Mouse (Mus musculus): ENCODE results near the gene Tex22. TPM values are rescaled to one million over a fixed set of nuclear protein-coding genes. Genes with fewer than 3 reads are reported as not detected.
A peak's percentile ranks its signal among the peaks of the same experiment; 100 is the strongest.

Gene Tex22
- polyA plus RNA-seq (2015; fragmentation: Nextera tagmentation; extraction: Ambion mirVana): not detected in 2 replicates

GRCm38 (mm10) chr12:113074329-113075062 is at the start of gene Tex22:
Gene Tex22 (plus strand): TSS chr12:113074502.
- peak; percentile 96 for ATAC-seq (ENCODE audit: low FRiP score, low read depth)
- H3K9me3 ChIP-seq: no peaks in the 10 kb centered on the region
- peaks cover 19% of the 10 kb centered on the region for H3K36me3 ChIP-seq
- H3K4me3 ChIP-seq: peak within 1 kb of the TSS; percentile 41
- peak within 1 kb of the TSS; percentile 56 for H3K9ac ChIP-seq
- no peaks in the 10 kb centered on the region for H3K27me3 ChIP-seq
- H3K4me2 ChIP-seq: peak within 1 kb of the TSS; percentile 89
- 3% methylated on average over 32 of the region's 32 CpGs for WGBS
- peaks cover 25% of the 10 kb centered on the region for H3K4me1 ChIP-seq (replicated peaks)
- peak within 1 kb of the TSS; percentile 94 for H3K27ac ChIP-seq (replicated peaks)

- H3K4me3 ChIP-seq: no peak overlapping the region
- H3K9me3 ChIP-seq: no peaks in the 10 kb centered on the region
- H3K4me2 ChIP-seq: no peak overlapping the region
- WGBS: 96% methylated on average over 1 of the region's 1 CpGs
- no peak overlapping the region for H3K9ac ChIP-seq
- no peaks in the 10 kb centered on the region for H3K27me3 ChIP-seq
- no peak overlapping the region for H3K27ac ChIP-seq (replicated peaks)
- ATAC-seq (ENCODE audit: low FRiP score, low read depth): no peak
- peaks cover 24% of the 10 kb centered on the region for H3K4me1 ChIP-seq (replicated peaks)
- H3K36me3 ChIP-seq: no peaks in the 10 kb centered on the region
Observed at GRCm38 (mm10) chr12:113026557-113026956, 47.7 kb upstream of the Tex22 start.

DNA sequence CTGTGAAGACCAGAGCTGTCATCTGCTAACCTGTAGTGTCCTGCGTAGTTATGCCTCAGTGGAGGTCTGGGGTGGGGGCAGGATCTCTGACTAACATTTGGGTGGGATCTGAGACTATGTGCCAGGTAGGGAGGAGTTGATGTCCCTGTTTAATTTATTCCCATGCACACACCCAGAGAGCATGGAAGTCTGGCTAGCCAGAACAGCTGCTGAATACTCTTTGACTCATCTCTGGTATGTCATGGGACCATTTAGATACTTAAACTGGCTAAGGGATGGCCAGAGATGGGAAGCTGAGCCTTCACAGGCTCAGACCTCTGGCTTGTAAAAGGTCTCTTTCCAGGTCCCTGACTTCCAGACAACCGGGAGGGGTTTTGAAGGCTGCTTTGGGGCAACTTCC is 46.8 kb upstream of the Tex22 start:
- H3K36me3 ChIP-seq: no peaks in the 10 kb centered on the region
- peaks cover 33% of the 10 kb centered on the region for H3K4me1 ChIP-seq (replicated peaks)
- H3K4me2 ChIP-seq: no peak overlapping the region
- no peaks in the 10 kb centered on the region for H3K9me3 ChIP-seq
- no peaks in the 10 kb centered on the region for H3K27me3 ChIP-seq
- no peak overlapping the region for H3K9ac ChIP-seq
- no peak overlapping the region for H3K27ac ChIP-seq (replicated peaks)
- WGBS: 92% methylated on average over 2 of the region's 2 CpGs
- no peak overlapping the region for H3K4me3 ChIP-seq
- ATAC-seq (ENCODE audit: low FRiP score, low read depth): no peak

GRCm38 (mm10) chr12:113028067-113028466 is 46.2 kb upstream of the Tex22 start:
- Histone ChIP-seq H3K4me2 (no peak overlapping the region), H3K9me3 (no peaks in the 10 kb centered on the region), H3K4me1 (replicated peaks) (peaks cover 39% of the 10 kb centered on the region), H3K27ac (replicated peaks) (peak overlapping the region; percentile 58; the same call in 1 of the 2 replicates), H3K36me3 (no peaks in the 10 kb centered on the region), H3K27me3 (no peaks in the 10 kb centered on the region), H3K4me3 (no peak overlapping the region), H3K9ac (no peak overlapping the region)
- peak; percentile 49; the same call in 1 of the 2 replicates for ATAC-seq (ENCODE audit: low FRiP score, low read depth)
- 36% methylated on average over 5 of the region's 5 CpGs for WGBS

DNA sequence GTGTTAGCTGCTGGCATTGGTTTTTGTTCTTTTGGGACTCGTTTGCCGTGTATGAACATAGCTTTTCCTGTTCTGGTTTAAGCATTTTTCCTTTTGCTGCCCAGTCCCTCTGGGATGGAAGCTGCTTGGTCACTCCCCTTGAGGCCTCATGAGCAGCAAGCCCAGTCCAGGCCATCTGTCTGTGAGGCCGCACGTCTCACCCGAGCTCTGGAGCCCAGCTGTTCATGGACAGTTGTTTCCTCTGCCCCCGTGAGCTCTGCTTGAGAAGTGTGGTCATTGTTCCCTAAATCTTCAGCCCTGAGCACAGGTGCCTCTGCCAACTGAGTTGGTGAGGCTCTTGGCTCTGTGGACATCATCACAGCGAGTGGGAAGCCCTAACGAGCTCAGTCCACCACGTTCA is 45.4 kb upstream of the Tex22 start:
- no peak overlapping the region for H3K4me2 ChIP-seq
- WGBS: 52% methylated on average over 9 of the region's 9 CpGs
- H3K27ac ChIP-seq (replicated peaks): peak overlapping the region; percentile 58
- no peaks in the 10 kb centered on the region for H3K36me3 ChIP-seq
- ATAC-seq (ENCODE audit: low FRiP score, low read depth): no peak
- H3K9ac ChIP-seq: no peak overlapping the region
- H3K4me1 ChIP-seq (replicated peaks): peaks cover 47% of the 10 kb centered on the region
- H3K27me3 ChIP-seq: no peaks in the 10 kb centered on the region
- no peak overlapping the region for H3K4me3 ChIP-seq
- H3K9me3 ChIP-seq: no peaks in the 10 kb centered on the region

- WGBS: 74% methylated on average over 4 of the region's 4 CpGs
- no peak overlapping the region for H3K4me3 ChIP-seq
- peaks cover 47% of the 10 kb centered on the region for H3K4me1 ChIP-seq (replicated peaks)
- H3K27me3 ChIP-seq: no peaks in the 10 kb centered on the region
- no peak overlapping the region for H3K27ac ChIP-seq (replicated peaks)
- ATAC-seq (ENCODE audit: low FRiP score, low read depth): no peak
- H3K9me3 ChIP-seq: no peaks in the 10 kb centered on the region
- no peak overlapping the region for H3K4me2 ChIP-seq
- H3K9ac ChIP-seq: no peak overlapping the region
- H3K36me3 ChIP-seq: no peaks in the 10 kb centered on the region
Observed at GRCm38 (mm10) chr12:113030046-113030445, 44.3 kb upstream of the Tex22 start.

GRCm38 (mm10) chr12:113030993-113031392 is 43.3 kb upstream of the Tex22 start:
- Histone ChIP-seq H3K9me3 (no peaks in the 10 kb centered on the region), H3K9ac (no peak overlapping the region), H3K27ac (replicated peaks) (no peak overlapping the region), H3K27me3 (no peaks in the 10 kb centered on the region), H3K4me3 (no peak overlapping the region), H3K4me1 (replicated peaks) (peaks cover 47% of the 10 kb centered on the region), H3K4me2 (no peak overlapping the region), H3K36me3 (no peaks in the 10 kb centered on the region)
- WGBS: 92% methylated on average over 9 of the region's 9 CpGs
- no peak for ATAC-seq (ENCODE audit: low FRiP score, low read depth)

GRCm38 (mm10) chr12:113031441-113031840 is 42.9 kb upstream of the Tex22 start:
- Histone ChIP-seq H3K4me1 (replicated peaks) (peaks cover 47% of the 10 kb centered on the region), H3K27ac (replicated peaks) (no peak overlapping the region; the same call in 1 of the 2 replicates), H3K27me3 (no peaks in the 10 kb centered on the region), H3K4me3 (no peak overlapping the region), H3K9me3 (no peaks in the 10 kb centered on the region), H3K9ac (no peak overlapping the region), H3K36me3 (no peaks in the 10 kb centered on the region), H3K4me2 (no peak overlapping the region)
- ATAC-seq (ENCODE audit: low FRiP score, low read depth): no peak
- WGBS: 89% methylated on average over 6 of the region's 6 CpGs

DNA sequence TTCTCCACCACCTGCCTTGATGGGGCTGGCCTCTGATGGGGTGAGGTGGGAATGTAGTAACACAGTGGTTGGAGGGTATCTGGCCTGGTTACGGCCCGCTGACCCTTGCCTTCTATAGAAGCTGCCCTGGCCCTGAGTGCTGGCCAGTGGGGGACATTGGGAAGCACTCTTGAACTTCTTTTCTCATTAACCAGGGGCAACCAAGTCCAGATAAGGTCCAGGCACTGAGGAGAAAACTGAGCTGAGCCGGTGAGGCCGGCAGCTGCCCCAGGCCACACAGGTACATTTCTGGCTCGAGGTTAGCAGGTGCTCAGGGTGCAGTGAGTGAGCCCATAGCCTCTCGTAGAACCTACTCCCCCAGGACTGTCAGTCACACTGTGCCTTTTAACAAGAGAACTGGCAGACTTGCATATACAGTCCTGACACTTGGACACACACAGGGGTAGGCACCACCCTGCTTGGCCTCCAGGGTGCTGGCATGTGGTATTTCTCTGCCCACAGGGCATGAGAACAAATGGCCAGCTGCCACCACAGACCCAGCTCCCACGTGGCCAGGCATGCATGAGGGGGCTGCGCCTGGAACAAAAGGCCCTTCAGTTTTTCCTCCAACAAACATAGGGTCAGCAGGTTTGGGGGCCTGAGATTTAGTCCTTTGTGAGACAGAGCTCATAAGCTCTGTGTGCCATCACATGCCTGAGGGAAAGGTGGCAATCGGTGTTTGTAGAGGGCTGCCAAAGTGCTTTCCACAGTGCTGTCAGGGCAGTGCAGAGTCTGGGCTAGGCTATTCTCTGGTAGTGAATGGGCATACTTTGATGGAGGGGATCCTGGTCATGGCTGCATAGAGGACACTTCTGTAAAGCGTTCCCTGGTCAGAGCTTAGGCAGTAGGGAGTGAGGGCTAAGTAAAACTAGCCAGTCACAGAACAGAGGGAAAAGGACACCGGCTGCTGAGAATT is 41.7 kb upstream of the Tex22 start:
- Histone ChIP-seq H3K9me3 (no peaks in the 10 kb centered on the region), H3K4me2 (no peak overlapping the region), H3K4me3 (no peak overlapping the region), H3K36me3 (no peaks in the 10 kb centered on the region), H3K4me1 (replicated peaks) (peaks cover 44% of the 10 kb centered on the region), H3K9ac (no peak overlapping the region), H3K27ac (replicated peaks) (peak overlapping the region; percentile 63; the same call in 1 of the 2 replicates), H3K27me3 (no peaks in the 10 kb centered on the region)
- ATAC-seq (ENCODE audit: low FRiP score, low read depth): peak; percentile 40; the same call in 1 of the 2 replicates
- WGBS: 56% methylated on average over 11 of the region's 11 CpGs

DNA sequence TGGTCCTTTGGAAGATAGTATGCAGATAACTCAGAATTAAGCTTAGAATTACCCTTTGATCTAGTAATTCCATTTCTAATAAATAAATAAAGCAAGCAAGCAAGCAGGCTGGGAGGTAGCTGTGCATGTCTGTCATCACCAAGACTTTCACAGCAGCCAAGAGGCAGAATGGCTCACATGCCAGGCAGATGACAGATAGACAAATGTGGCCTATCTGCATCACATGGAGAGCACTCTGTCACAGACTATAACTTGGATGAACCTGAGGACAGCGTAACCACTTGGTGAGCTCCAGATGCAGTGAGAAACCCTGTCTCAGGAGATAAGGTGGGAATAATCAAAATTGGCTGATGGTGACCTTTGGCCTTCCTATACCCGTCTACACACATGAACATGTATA is 39.2 kb upstream of the Tex22 start:
- H3K4me3 ChIP-seq: no peak overlapping the region
- no peaks in the 10 kb centered on the region for H3K9me3 ChIP-seq
- no peak overlapping the region for H3K4me2 ChIP-seq
- no peaks in the 10 kb centered on the region for H3K27me3 ChIP-seq
- H3K9ac ChIP-seq: no peak overlapping the region
- 81% methylated on average over 2 of the region's 2 CpGs for WGBS
- no peak for ATAC-seq (ENCODE audit: low FRiP score, low read depth)
- H3K4me1 ChIP-seq (replicated peaks): peaks cover 28% of the 10 kb centered on the region
- H3K36me3 ChIP-seq: no peaks in the 10 kb centered on the region
- no peak overlapping the region for H3K27ac ChIP-seq (replicated peaks)

GRCm38 (mm10) chr12:113036996-113037395 is 37.3 kb upstream of the Tex22 start:
- Histone ChIP-seq H3K27ac (replicated peaks) (no peak overlapping the region), H3K4me2 (no peak overlapping the region), H3K36me3 (no peaks in the 10 kb centered on the region), H3K9ac (no peak overlapping the region), H3K27me3 (no peaks in the 10 kb centered on the region), H3K4me3 (no peak overlapping the region), H3K4me1 (replicated peaks) (peaks cover 43% of the 10 kb centered on the region), H3K9me3 (no peaks in the 10 kb centered on the region)
- 89% methylated on average over 4 of the region's 4 CpGs for WGBS
- ATAC-seq (ENCODE audit: low FRiP score, low read depth): no peak

DNA sequence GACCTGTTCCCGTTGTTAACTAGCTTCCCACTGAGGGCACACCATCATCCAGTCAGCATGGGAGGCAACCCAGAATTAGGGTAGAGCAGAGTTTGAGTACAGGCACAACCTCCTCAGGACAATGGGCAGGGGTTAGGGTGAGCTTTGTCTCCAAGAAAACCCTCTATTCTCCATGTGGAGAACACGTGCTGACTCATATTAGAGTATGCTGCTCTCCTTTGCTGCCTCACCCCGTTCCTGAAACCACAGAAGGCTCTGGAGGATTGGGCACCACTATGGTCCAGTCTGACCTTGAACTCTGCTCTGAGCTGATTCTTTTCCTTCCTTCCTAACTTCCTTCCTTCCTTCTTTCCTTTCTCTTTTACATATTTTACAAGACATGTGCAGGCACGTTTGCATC is 35.9 kb upstream of the Tex22 start:
- 92% methylated on average over 4 of the region's 4 CpGs for WGBS
- H3K36me3 ChIP-seq: no peaks in the 10 kb centered on the region
- H3K27me3 ChIP-seq: no peaks in the 10 kb centered on the region
- no peak overlapping the region for H3K4me3 ChIP-seq
- H3K9me3 ChIP-seq: no peaks in the 10 kb centered on the region
- no peak for ATAC-seq (ENCODE audit: low FRiP score, low read depth)
- no peak overlapping the region for H3K27ac ChIP-seq (replicated peaks)
- no peak overlapping the region for H3K4me2 ChIP-seq
- no peak overlapping the region for H3K9ac ChIP-seq
- peaks cover 34% of the 10 kb centered on the region for H3K4me1 ChIP-seq (replicated peaks)

Data from hindbrain, embryonic 15.5 days (tissue).